Mouse (Mus musculus) limb, embryonic 15.5 days (tissue): ENCODE results near the gene Pard3b. TPM values are rescaled to one million over a fixed set of nuclear protein-coding genes. Genes with fewer than 3 reads are reported as not detected.

Experiments used
- ATAC-seq: fragments of 200-750 bp; cut with Nextera tagmentation; 2 replicates; pipeline ENCODE4 v1.8.0; 2017; ENCODE audit warnings: low read depth, moderate TSS enrichment; ENCODE audit not compliant: insufficient number of reproducible peaks, low FRiP score, low TSS enrichment
- H3K27ac ChIP-seq: fragments of 300-500 bp; sonication (generic); 2 replicates; pipeline ENCODE4 v1.5.1; 2015; ENCODE audit warnings: moderate library complexity, mild to moderate bottlenecking, inconsistent platforms
- H3K27me3 ChIP-seq: fragments of 300-500 bp; sonication (generic); 2 replicates; pipeline ENCODE4 v1.6.1; 2015; ENCODE audit warnings: inconsistent platforms
- H3K36me3 ChIP-seq: fragments of 300-500 bp; sonication (generic); 2 replicates; pipeline ENCODE4 v1.6.1; 2015; ENCODE audit warnings: inconsistent platforms
- H3K4me1 ChIP-seq: fragments of 300-500 bp; sonication (generic); 2 replicates; pipeline ENCODE4 v1.6.1; 2015; ENCODE audit warnings: inconsistent platforms
- H3K4me2 ChIP-seq: fragments of 300-500 bp; sonication (generic); 2 replicates; pipeline ENCODE4 v1.6.1; 2015; ENCODE audit warnings: mild to moderate bottlenecking, inconsistent platforms
- H3K4me3 ChIP-seq: fragments of 300-500 bp; sonication (generic); 2 replicates; pipeline ENCODE4 v1.5.1; 2015; ENCODE audit warnings: mild to moderate bottlenecking, inconsistent platforms
- H3K9ac ChIP-seq: fragments of 300-500 bp; sonication (generic); 2 replicates; pipeline ENCODE4 v1.6.1; 2015; ENCODE audit warnings: inconsistent platforms
- H3K9me3 ChIP-seq: fragments of 300-500 bp; sonication (generic); 2 replicates; pipeline ENCODE4 v1.6.1; 2016; ENCODE audit warnings: inconsistent platforms
- WGBS: fragments of 180-500 bp; shearing (Covaris S2); methylation state at CpG from one replicate; pipeline ENCODE4 v1.1.7; 2015; 5-methylcytosine and 5-hydroxymethylcytosine counted together
- polyA plus RNA-seq: library from polyadenylated mRNA; unstranded; fragments of >200 nt; fragmentation: Nextera tagmentation; extraction: Ambion mirVana; gene quantifications from 2 replicates; pipeline ENCODE4 v1.2.1, GENCODE M21; 2015

Pard3b gene
- polyA plus RNA-seq, 1 experiment from 2014 or later: 17.6 TPM

DNA sequence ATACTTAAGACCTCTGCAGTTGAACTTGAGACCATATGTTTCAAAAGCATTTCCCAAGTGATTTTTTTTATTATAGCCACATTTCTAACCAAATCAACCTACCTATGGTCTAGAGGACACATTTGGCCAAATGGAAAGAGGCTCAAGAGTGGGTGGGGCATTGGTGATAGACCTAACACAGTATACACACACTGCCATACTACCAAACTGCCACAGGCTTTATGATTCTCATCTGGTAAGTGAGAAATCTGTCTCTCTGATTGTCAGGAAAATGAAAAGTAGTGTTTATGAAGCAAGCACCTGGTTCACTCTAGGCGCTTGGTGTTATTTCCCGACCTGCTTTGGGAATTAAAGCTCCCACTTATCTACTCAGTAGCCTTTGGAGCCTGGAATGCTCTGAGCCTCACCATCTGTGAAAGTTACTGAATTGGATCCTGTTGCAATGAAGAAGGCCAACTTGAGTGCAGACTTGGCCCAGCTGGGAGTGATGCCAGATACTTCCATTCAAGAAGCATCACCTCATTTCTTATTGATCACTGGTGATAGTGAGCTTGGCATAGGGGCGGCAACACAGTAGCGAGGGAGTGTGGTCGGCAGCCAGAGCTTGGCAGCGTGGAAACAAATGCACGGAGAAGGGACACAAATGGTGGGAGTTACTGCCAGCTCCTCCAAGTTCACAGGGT lies 810.7 kb downstream of the Pard3b start:
- no peaks in the 10 kb centered on the region for H3K27me3 ChIP-seq
- no peaks in the 10 kb centered on the region for H3K9me3 ChIP-seq
- no peak overlapping the region for H3K4me3 ChIP-seq
- H3K27ac ChIP-seq: no peak overlapping the region; the same call in 1 of the 2 replicates
- H3K4me1 ChIP-seq: peaks cover 10% of the 10 kb centered on the region
- WGBS: 60% methylated on average over 7 of the region's 7 CpGs
- H3K4me2 ChIP-seq: no peak overlapping the region
- ATAC-seq: no peak
- no peak overlapping the region for H3K9ac ChIP-seq
- no peaks in the 10 kb centered on the region for H3K36me3 ChIP-seq

DNA sequence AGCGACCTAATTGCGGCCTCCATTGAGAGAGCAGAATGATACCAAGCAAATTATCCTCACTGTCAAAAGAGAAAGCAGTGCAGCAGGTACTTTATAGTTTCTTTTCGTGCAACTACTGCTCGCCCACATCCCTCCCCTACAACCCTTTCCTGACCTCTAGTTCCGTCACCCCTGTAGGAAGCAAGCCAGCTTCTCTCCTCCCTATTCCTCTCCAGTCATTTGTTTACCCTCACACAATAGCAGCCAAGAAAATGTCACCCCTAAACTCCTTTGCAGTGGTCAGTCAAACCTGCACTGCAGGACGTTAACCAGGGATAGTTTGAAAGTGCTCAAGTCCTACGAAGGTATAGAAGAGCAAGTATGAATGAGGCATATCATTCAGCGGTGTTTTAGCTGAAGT lies 826.9 kb downstream of the Pard3b start:
- no peak overlapping the region for H3K4me3 ChIP-seq
- no peaks in the 10 kb centered on the region for H3K9me3 ChIP-seq
- no peaks in the 10 kb centered on the region for H3K27me3 ChIP-seq
- no peak for ATAC-seq
- no peak overlapping the region for H3K27ac ChIP-seq
- H3K9ac ChIP-seq: no peak overlapping the region
- no peaks in the 10 kb centered on the region for H3K36me3 ChIP-seq
- no peaks in the 10 kb centered on the region for H3K4me1 ChIP-seq
- 61% methylated on average over 8 of the region's 8 CpGs for WGBS
- H3K4me2 ChIP-seq: no peak overlapping the region

DNA sequence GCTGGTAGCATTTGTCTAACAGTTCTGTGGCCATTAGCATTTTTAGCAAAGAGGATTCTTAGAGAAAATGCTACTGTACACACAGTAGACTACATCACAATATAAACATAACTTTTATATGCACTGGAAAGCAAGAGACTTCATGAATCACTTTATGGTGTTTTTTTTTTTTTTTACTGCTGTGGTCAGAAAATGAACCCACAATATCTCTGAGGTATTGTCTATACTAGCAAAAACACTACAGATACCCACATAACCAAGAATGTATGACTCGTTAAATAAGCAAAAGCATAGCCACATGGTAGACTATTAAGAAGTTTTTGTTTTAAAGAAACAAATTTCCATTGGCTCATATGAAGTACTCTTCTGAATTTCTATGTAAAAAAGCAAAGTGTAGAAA lies 827.9 kb downstream of the Pard3b start:
- H3K9me3 ChIP-seq: no peaks in the 10 kb centered on the region
- WGBS: 62% methylated on average over 1 of the region's 1 CpGs
- H3K36me3 ChIP-seq: no peaks in the 10 kb centered on the region
- H3K9ac ChIP-seq: no peak overlapping the region
- no peaks in the 10 kb centered on the region for H3K27me3 ChIP-seq
- no peaks in the 10 kb centered on the region for H3K4me1 ChIP-seq
- H3K4me3 ChIP-seq: no peak overlapping the region
- no peak for ATAC-seq
- H3K4me2 ChIP-seq: no peak overlapping the region
- H3K27ac ChIP-seq: no peak overlapping the region

DNA sequence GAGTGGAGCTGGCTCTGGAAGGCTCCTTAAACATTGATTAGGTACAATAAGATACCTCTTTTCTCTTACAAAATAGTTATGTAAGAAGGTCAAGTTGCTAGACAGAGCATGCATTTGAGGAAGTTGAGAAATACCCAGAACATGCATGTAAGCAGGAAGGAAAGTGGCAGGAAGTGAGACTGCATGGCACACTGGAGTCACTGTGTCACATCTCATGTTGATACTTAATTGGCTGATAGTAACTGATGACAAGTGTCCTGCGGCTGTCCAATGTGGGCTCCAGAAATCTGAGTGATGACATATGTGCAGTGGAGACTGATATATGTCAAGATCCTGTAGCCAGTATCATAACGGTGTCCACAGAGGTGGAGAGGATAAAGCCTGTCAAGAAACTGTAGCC lies 844.4 kb downstream of the Pard3b start:
- no peak overlapping the region for H3K9ac ChIP-seq
- no peak overlapping the region for H3K4me2 ChIP-seq
- H3K9me3 ChIP-seq: no peaks in the 10 kb centered on the region
- no peak overlapping the region for H3K4me3 ChIP-seq
- no peak overlapping the region for H3K27ac ChIP-seq
- no peaks in the 10 kb centered on the region for H3K27me3 ChIP-seq
- no peak for ATAC-seq
- WGBS: 76% methylated on average over 2 of the region's 2 CpGs
- no peaks in the 10 kb centered on the region for H3K36me3 ChIP-seq
- H3K4me1 ChIP-seq: no peaks in the 10 kb centered on the region

DNA sequence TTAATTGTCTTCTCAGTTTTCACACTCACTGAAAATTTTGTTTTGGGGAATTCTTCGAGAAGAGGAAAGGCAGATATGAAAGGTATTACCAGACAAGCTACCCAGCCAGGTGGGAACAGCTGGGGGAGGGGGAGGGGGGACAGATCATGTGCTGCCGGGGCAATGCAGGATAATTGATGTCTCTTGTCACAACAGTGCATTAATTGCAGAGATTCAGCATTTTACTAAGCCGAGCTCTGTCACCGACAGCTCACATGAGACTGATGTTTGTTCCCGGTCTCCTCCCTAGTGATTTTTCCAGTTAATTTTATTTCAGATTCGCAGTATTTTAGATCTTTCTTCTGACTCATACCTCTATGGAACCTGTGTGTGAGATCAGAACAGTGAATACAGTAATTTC lies 850.2 kb downstream of the Pard3b start:
- no peak overlapping the region for H3K4me2 ChIP-seq
- 63% methylated on average over 6 of the region's 6 CpGs for WGBS
- H3K4me1 ChIP-seq: no peaks in the 10 kb centered on the region
- no peak overlapping the region for H3K9ac ChIP-seq
- no peaks in the 10 kb centered on the region for H3K9me3 ChIP-seq
- no peak overlapping the region for H3K4me3 ChIP-seq
- no peaks in the 10 kb centered on the region for H3K36me3 ChIP-seq
- ATAC-seq: no peak
- no peaks in the 10 kb centered on the region for H3K27me3 ChIP-seq
- no peak overlapping the region for H3K27ac ChIP-seq

DNA sequence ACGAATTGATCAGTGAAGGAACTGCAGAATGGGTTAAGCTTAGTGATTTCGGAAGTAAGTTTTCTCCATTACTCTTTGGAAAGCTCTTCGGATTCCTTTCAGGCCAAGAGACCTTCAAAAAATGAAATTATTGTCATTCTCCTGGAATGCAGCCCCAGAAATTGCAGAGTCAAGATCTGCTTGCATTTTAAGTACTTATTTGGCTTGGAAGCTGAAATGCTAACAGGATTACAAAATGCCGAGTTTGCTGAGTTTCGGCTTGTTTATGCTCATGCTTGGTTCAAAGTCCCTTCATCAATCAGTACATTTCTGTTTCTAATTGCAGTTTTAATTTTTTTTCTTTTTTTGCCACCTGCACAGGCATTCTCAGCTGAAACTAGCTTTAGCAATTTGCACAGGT lies 860.5 kb downstream of the Pard3b start:
- H3K27me3 ChIP-seq: no peaks in the 10 kb centered on the region
- ATAC-seq: no peak
- H3K9me3 ChIP-seq: no peaks in the 10 kb centered on the region
- H3K4me1 ChIP-seq: no peaks in the 10 kb centered on the region
- no peak overlapping the region for H3K9ac ChIP-seq
- 72% methylated on average over 5 of the region's 5 CpGs for WGBS
- H3K4me2 ChIP-seq: no peak overlapping the region
- H3K36me3 ChIP-seq: no peaks in the 10 kb centered on the region
- no peak overlapping the region for H3K4me3 ChIP-seq
- H3K27ac ChIP-seq: no peak overlapping the region

DNA sequence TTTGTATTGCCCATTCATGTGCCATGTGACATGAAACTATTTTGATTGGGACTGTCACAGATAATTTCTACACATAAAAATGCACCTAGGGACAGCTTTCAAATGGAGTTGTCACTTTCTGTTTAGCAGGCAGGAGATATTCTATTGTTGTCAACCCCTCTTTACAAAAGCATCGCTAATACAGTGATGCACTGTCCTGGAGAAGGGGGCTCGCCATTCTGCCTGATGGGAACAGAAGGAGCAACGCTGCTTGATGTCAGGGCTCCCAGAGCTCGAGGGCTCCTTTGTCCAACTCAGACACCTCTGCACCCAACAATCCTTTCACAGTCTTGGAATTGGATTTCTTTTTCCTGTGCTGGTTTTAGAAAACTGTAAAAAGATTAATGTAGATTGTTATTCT lies 871.9 kb downstream of the Pard3b start:
- Histone ChIP-seq H3K9me3 (no peaks in the 10 kb centered on the region), H3K4me3 (no peak overlapping the region), H3K4me1 (no peaks in the 10 kb centered on the region), H3K27ac (no peak overlapping the region), H3K9ac (no peak overlapping the region), H3K4me2 (no peak overlapping the region), H3K36me3 (no peaks in the 10 kb centered on the region), H3K27me3 (no peaks in the 10 kb centered on the region)
- ATAC-seq: no peak
- WGBS: 82% methylated on average over 4 of the region's 4 CpGs

DNA sequence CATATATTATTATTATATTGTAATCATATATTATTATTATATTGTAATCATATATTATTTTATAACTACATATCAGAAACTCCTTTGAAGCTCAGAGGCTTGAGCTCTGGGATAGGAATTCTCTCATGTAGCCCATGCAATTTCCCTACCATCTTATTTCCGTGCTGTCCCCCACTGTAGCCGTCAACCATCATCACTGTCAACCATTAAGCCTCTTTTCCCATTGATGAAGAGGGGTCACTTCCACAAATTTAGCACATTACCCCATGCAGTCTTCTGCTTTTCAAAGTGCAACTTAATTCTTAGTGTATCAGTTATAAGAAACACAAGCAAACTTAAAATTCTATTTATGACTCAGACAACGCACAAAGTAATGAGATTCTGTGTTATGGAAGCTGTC lies 873.1 kb downstream of the Pard3b start:
- WGBS: 82% methylated on average over 3 of the region's 3 CpGs
- Histone ChIP-seq H3K9me3 (no peaks in the 10 kb centered on the region), H3K27me3 (no peaks in the 10 kb centered on the region), H3K9ac (no peak overlapping the region), H3K4me3 (no peak overlapping the region), H3K27ac (no peak overlapping the region), H3K36me3 (no peaks in the 10 kb centered on the region), H3K4me2 (no peak overlapping the region), H3K4me1 (no peaks in the 10 kb centered on the region)
- no peak for ATAC-seq

DNA sequence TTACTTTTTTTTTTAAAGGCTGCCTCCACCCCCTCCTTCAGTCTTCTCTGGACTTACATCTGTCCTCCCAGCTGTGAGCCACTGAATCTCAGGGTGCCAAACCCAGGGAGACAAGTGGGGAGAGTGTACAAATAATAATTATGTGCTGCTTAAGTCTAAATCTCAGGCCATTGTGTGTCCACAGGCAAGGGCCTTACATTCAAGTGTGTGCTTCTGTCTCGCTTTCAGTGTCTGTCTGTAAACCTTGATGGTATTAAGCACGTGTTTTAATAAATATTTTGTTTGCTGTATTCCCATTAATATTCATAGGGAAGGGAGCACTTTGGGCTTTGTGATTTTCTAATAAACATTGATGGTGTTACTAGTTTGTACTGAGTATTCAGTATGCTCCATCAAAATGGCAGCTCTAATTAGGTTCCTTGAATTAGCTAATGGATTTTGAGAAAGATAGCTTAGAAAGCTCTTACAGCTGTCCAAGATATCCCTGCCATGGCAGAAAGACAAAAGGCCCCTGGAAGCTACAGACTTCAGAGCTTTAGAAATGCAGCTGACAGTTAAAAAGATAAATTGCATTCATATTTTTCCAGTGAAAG lies 880.1 kb downstream of the Pard3b start:
- H3K9me3 ChIP-seq: no peaks in the 10 kb centered on the region
- ATAC-seq: no peak
- H3K9ac ChIP-seq: no peak overlapping the region
- WGBS: 85% methylated on average over 2 of the region's 2 CpGs
- H3K4me3 ChIP-seq: no peak overlapping the region
- no peaks in the 10 kb centered on the region for H3K36me3 ChIP-seq
- no peak overlapping the region for H3K27ac ChIP-seq
- no peaks in the 10 kb centered on the region for H3K4me1 ChIP-seq
- H3K4me2 ChIP-seq: no peak overlapping the region
- no peaks in the 10 kb centered on the region for H3K27me3 ChIP-seq

DNA sequence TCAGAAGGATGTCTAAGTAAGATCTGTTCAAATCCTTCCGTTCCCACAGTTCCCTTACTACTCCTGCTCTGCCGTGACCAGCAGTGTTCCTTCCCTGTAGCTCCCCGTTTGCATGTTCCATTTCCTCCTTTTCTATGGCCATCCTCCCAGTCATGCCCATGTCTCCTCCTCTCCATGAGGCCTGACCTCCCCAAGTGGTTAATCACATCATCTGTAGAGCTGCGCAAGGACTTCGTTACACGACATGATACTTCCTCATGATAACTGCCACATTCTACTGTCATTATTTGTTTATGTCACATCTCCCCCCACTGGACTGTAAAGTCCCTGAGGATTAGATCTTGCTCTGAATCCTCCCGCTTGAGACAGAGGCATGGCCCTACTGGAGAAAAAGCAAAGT lies 882.7 kb downstream of the Pard3b start:
- no peaks in the 10 kb centered on the region for H3K27me3 ChIP-seq
- no peaks in the 10 kb centered on the region for H3K36me3 ChIP-seq
- no peaks in the 10 kb centered on the region for H3K9me3 ChIP-seq
- H3K9ac ChIP-seq: no peak overlapping the region
- no peaks in the 10 kb centered on the region for H3K4me1 ChIP-seq
- no peak overlapping the region for H3K27ac ChIP-seq
- no peak for ATAC-seq
- 86% methylated on average over 7 of the region's 7 CpGs for WGBS
- no peak overlapping the region for H3K4me3 ChIP-seq
- H3K4me2 ChIP-seq: no peak overlapping the region

DNA sequence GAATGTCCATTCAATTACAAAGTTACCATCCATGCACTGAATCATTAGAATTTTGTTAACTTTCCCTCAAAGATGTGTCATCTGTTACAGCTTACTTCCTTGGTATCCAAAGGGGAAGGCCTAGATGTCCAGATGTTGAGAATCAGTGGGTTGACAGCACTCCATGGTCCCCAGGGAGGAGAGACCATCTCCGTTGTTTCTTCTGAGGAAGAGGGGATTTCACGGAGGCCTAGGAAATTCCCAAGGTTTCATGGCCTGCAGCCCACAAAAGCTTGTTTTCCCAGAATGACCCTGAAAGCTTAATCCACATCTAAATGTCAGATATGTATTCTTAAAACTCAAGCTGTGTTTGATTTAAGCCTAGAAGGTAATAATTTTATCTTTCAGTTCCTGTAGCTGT lies 884.1 kb downstream of the Pard3b start:
- Histone ChIP-seq H3K4me3 (no peak overlapping the region), H3K9ac (no peak overlapping the region), H3K9me3 (no peaks in the 10 kb centered on the region), H3K4me2 (no peak overlapping the region), H3K27ac (no peak overlapping the region), H3K27me3 (no peaks in the 10 kb centered on the region), H3K36me3 (no peaks in the 10 kb centered on the region), H3K4me1 (no peaks in the 10 kb centered on the region)
- ATAC-seq: no peak
- WGBS: 61% methylated on average over 2 of the region's 2 CpGs

DNA sequence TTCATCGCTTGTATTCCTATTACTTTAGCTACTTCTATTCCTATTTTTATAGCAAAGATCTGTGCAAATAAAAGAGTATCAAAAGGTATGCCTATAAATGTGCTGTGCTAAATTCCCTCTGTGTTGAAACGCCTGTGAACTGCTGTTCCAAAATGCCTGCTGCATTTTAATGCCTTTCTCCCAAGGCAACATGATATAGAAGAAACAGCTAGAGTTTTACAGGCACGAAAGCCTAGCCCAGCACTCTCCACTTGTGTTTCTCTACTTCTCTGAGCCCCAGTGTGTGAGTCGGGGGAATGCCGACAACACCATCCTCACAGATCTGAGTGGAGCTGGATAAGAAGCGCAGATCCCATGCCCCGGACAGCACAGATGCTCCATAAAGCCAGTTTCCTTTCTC lies 889.2 kb downstream of the Pard3b start:
- H3K36me3 ChIP-seq: no peaks in the 10 kb centered on the region
- H3K27ac ChIP-seq: no peak overlapping the region
- no peak overlapping the region for H3K4me3 ChIP-seq
- H3K9ac ChIP-seq: no peak overlapping the region
- no peaks in the 10 kb centered on the region for H3K9me3 ChIP-seq
- H3K4me1 ChIP-seq: no peaks in the 10 kb centered on the region
- ATAC-seq: 0 out of 2 replicates have a peak, but pooled peaks have one; percentile 24
- no peaks in the 10 kb centered on the region for H3K27me3 ChIP-seq
- WGBS: 34% methylated on average over 7 of the region's 7 CpGs
- H3K4me2 ChIP-seq: no peak overlapping the region

DNA sequence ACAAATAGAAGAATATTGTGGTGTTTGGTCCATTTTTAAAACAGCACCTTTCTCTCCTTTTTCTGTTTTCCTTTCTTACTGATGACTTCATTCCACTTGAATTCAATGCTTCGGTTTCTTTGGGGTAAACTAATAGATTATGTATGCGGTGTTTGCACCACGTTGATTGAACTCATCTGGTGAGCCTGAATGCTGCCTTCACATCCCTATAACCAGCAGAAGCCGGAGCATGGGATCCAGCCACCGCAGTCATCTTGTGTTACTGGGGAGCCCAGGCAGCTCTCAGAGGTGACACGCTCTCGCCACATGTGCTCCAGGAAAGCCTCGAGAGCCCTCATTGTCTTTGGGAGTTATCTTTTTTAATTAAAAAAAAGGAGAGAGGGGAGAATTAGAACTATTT lies 891.3 kb downstream of the Pard3b start:
- Histone ChIP-seq H3K4me3 (no peak overlapping the region), H3K4me1 (no peaks in the 10 kb centered on the region), H3K9ac (no peak overlapping the region), H3K27me3 (no peaks in the 10 kb centered on the region), H3K4me2 (no peak overlapping the region), H3K27ac (no peak overlapping the region), H3K36me3 (no peaks in the 10 kb centered on the region), H3K9me3 (no peaks in the 10 kb centered on the region)
- ATAC-seq: no peak
- 70% methylated on average over 8 of the region's 8 CpGs for WGBS
